Mouse (Mus musculus): ENCODE measurements at regions not wholly inside any gene's neighbourhood (a gene's known extent, or its start where the extent isn't known, plus 50 kb on each side); places are given as distances from the start of the nearest gene placed in this dataset.
A peak's percentile ranks its signal among the peaks of the same experiment; 100 is the strongest.

- WGBS = 37% methylated on average over 3 of the region's 3 CpGs
- Histone ChIP-seq H3K36me3 (ENCODE audit: insufficient read depth) (no peaks in the 10 kb centered on the region), H3K4me1 (ENCODE audit: insufficient read depth) (no peaks in the 10 kb centered on the region), H3K4me3 (ENCODE audit: low read depth, low read length) (no peak overlapping the region), H3K4me2 (no peak overlapping the region), H3K9me3 (ENCODE audit: low read depth, low read length) (no peaks in the 10 kb centered on the region), H3K27ac (ENCODE audit: low read depth) (no peak overlapping the region), H3K27me3 (ENCODE audit: insufficient read depth, low read length) (no peaks in the 10 kb centered on the region), H3K9ac (no peak overlapping the region)
- no peak for TF ChIP-seq CTCF (IDR thresholded peaks at IDR 0.05; ENCODE audit: low read depth)
- ATAC-seq (ENCODE audit: insufficient read depth) (no peak), DNase-seq (peak; percentile 5)
Measured at GRCm38 (mm10) chr16:51916820-51917219, 114.2 kb upstream of the Cblb start.

GRCm38 (mm10) chr16:51917540-51917939, 113.5 kb upstream of the Cblb start:
- no peak overlapping the region for H3K4me2 ChIP-seq
- no peaks in the 10 kb centered on the region for H3K27me3 ChIP-seq (ENCODE audit: insufficient read depth, low read length)
- no peaks in the 10 kb centered on the region for H3K9me3 ChIP-seq (ENCODE audit: low read depth, low read length)
- no peak overlapping the region for H3K4me3 ChIP-seq (ENCODE audit: low read depth, low read length)
- no peak overlapping the region for H3K27ac ChIP-seq (ENCODE audit: low read depth)
- WGBS = 13% methylated on average over 2 of the region's 2 CpGs
- ATAC-seq (ENCODE audit: insufficient read depth) (no peak), DNase-seq (no peak)
- no peak overlapping the region for H3K9ac ChIP-seq
- no peaks in the 10 kb centered on the region for H3K4me1 ChIP-seq (ENCODE audit: insufficient read depth)
- H3K36me3 ChIP-seq (ENCODE audit: insufficient read depth) = no peaks in the 10 kb centered on the region
- TF ChIP-seq CTCF (IDR thresholded peaks at IDR 0.05; ENCODE audit: low read depth) = no peak

- H3K27ac ChIP-seq (ENCODE audit: low read depth) = no peak overlapping the region
- H3K27me3 ChIP-seq (ENCODE audit: insufficient read depth, low read length) = no peaks in the 10 kb centered on the region
- no peaks in the 10 kb centered on the region for H3K4me1 ChIP-seq (ENCODE audit: insufficient read depth)
- H3K4me3 ChIP-seq (ENCODE audit: low read depth, low read length) = no peak overlapping the region
- H3K36me3 ChIP-seq (ENCODE audit: insufficient read depth) = no peaks in the 10 kb centered on the region
- H3K9me3 ChIP-seq (ENCODE audit: low read depth, low read length) = no peaks in the 10 kb centered on the region
- no peak overlapping the region for H3K9ac ChIP-seq
- ATAC-seq (ENCODE audit: insufficient read depth) (no peak), DNase-seq (no peak)
- no peak overlapping the region for H3K4me2 ChIP-seq
- TF ChIP-seq CTCF (IDR thresholded peaks at IDR 0.05; ENCODE audit: low read depth) = no peak
- 77% methylated on average over 4 of the region's 4 CpGs for WGBS
Measured at GRCm38 (mm10) chr16:51921025-51921424, 110.0 kb upstream of the Cblb start.

- Histone ChIP-seq H3K9me3 (ENCODE audit: low read depth, low read length) (no peaks in the 10 kb centered on the region), H3K9ac (no peak overlapping the region), H3K27ac (ENCODE audit: low read depth) (no peak overlapping the region), H3K4me1 (ENCODE audit: insufficient read depth) (no peaks in the 10 kb centered on the region), H3K36me3 (ENCODE audit: insufficient read depth) (no peaks in the 10 kb centered on the region), H3K27me3 (ENCODE audit: insufficient read depth, low read length) (no peaks in the 10 kb centered on the region), H3K4me3 (ENCODE audit: low read depth, low read length) (no peak overlapping the region), H3K4me2 (no peak overlapping the region)
- ATAC-seq (ENCODE audit: insufficient read depth) = peak; percentile 35; the same call in 1 of the 2 replicates
- 59% methylated on average over 3 of the region's 3 CpGs for WGBS
- peak; percentile 6 for DNase-seq
- TF ChIP-seq CTCF (IDR thresholded peaks at IDR 0.05; ENCODE audit: low read depth) = no peak
Measured at GRCm38 (mm10) chr16:51922589-51922988, 108.4 kb upstream of the Cblb start.

- Histone ChIP-seq H3K4me1 (ENCODE audit: insufficient read depth) (no peaks in the 10 kb centered on the region), H3K27ac (ENCODE audit: low read depth) (no peak overlapping the region), H3K4me2 (no peak overlapping the region), H3K9ac (no peak overlapping the region), H3K9me3 (ENCODE audit: low read depth, low read length) (no peaks in the 10 kb centered on the region), H3K27me3 (ENCODE audit: insufficient read depth, low read length) (no peaks in the 10 kb centered on the region), H3K4me3 (ENCODE audit: low read depth, low read length) (no peak overlapping the region), H3K36me3 (ENCODE audit: insufficient read depth) (no peaks in the 10 kb centered on the region)
- WGBS = 83% methylated on average over 3 of the region's 3 CpGs
- no peak for TF ChIP-seq CTCF (IDR thresholded peaks at IDR 0.05; ENCODE audit: low read depth)
- DNase-seq = no peak
- no peak for ATAC-seq (ENCODE audit: insufficient read depth)
Measured at GRCm38 (mm10) chr16:51925639-51926038, 105.4 kb upstream of the Cblb start.

GRCm38 (mm10) chr16:51933122-51933521, 97.9 kb upstream of the Cblb start:
- no peak overlapping the region for H3K27ac ChIP-seq (ENCODE audit: low read depth)
- no peaks in the 10 kb centered on the region for H3K27me3 ChIP-seq (ENCODE audit: insufficient read depth, low read length)
- no peak for DNase-seq
- TF ChIP-seq CTCF (IDR thresholded peaks at IDR 0.05; ENCODE audit: low read depth) = no peak
- no peak for ATAC-seq (ENCODE audit: insufficient read depth)
- H3K9me3 ChIP-seq (ENCODE audit: low read depth, low read length) = no peaks in the 10 kb centered on the region
- no peaks in the 10 kb centered on the region for H3K4me1 ChIP-seq (ENCODE audit: insufficient read depth)
- no peaks in the 10 kb centered on the region for H3K36me3 ChIP-seq (ENCODE audit: insufficient read depth)
- 77% methylated on average over 2 of the region's 2 CpGs for WGBS
- no peak overlapping the region for H3K4me3 ChIP-seq (ENCODE audit: low read depth, low read length)
- no peak overlapping the region for H3K9ac ChIP-seq
- H3K4me2 ChIP-seq = no peak overlapping the region

GRCm38 (mm10) chr16:51933965-51934364, 97.1 kb upstream of the Cblb start:
- no peak for ATAC-seq (ENCODE audit: insufficient read depth)
- H3K9ac ChIP-seq = no peak overlapping the region
- H3K27me3 ChIP-seq (ENCODE audit: insufficient read depth, low read length) = no peaks in the 10 kb centered on the region
- H3K4me2 ChIP-seq = no peak overlapping the region
- no peak for DNase-seq
- 73% methylated on average over 3 of the region's 3 CpGs for WGBS
- no peak for TF ChIP-seq CTCF (IDR thresholded peaks at IDR 0.05; ENCODE audit: low read depth)
- no peak overlapping the region for H3K4me3 ChIP-seq (ENCODE audit: low read depth, low read length)
- no peaks in the 10 kb centered on the region for H3K36me3 ChIP-seq (ENCODE audit: insufficient read depth)
- H3K27ac ChIP-seq (ENCODE audit: low read depth) = no peak overlapping the region
- H3K4me1 ChIP-seq (ENCODE audit: insufficient read depth) = no peaks in the 10 kb centered on the region
- H3K9me3 ChIP-seq (ENCODE audit: low read depth, low read length) = no peaks in the 10 kb centered on the region

GRCm38 (mm10) chr16:51937298-51937697, 93.7 kb upstream of the Cblb start:
- no peak overlapping the region for H3K9ac ChIP-seq
- no peaks in the 10 kb centered on the region for H3K36me3 ChIP-seq (ENCODE audit: insufficient read depth)
- no peaks in the 10 kb centered on the region for H3K27me3 ChIP-seq (ENCODE audit: insufficient read depth, low read length)
- ATAC-seq (ENCODE audit: insufficient read depth) (no peak), DNase-seq (no peak)
- H3K4me3 ChIP-seq (ENCODE audit: low read depth, low read length) = no peak overlapping the region
- H3K4me2 ChIP-seq = no peak overlapping the region
- WGBS = 80% methylated on average over 9 of the region's 9 CpGs
- H3K4me1 ChIP-seq (ENCODE audit: insufficient read depth) = no peaks in the 10 kb centered on the region
- no peak overlapping the region for H3K27ac ChIP-seq (ENCODE audit: low read depth)
- TF ChIP-seq CTCF (IDR thresholded peaks at IDR 0.05; ENCODE audit: low read depth) = no peak
- H3K9me3 ChIP-seq (ENCODE audit: low read depth, low read length) = no peaks in the 10 kb centered on the region

Data from lung, embryonic 14.5 days (tissue).